Mouse (Mus musculus) lung, embryonic 14.5 days (tissue): ENCODE data around the gene Lyst. TPM values are rescaled to one million over a fixed set of nuclear protein-coding genes. Genes with fewer than 3 reads are reported as not detected.
"Not testable (repeated sequence)": the region's sequence is repeated elsewhere in the genome, so short reads cannot be mapped to it uniquely, and the experiment has no call there.

Experiments
- ATAC-seq: fragments of 200-750 bp; cut with Nextera tagmentation; 2 replicates; pipeline ENCODE4 v1.8.0; 2017; ENCODE audit warnings: mild to moderate bottlenecking, moderate TSS enrichment, moderate library complexity; ENCODE audit not compliant: insufficient read depth
- DNase-seq: peaks from one replicate; pipeline ENCODE4 v3.0.0-alpha.2; 2015
- H3K27ac ChIP-seq: fragments of 300-500 bp; sonication (generic); 2 replicates; pipeline ENCODE4 v1.5.1; 2014; ENCODE audit warnings: low read depth, mild to moderate bottlenecking, moderate library complexity
- H3K27me3 ChIP-seq: fragments of 300-500 bp; sonication (generic); 2 replicates; pipeline ENCODE4 v1.6.1; 2014; ENCODE audit warnings: low read length, control low read depth; ENCODE audit not compliant: insufficient read depth
- H3K36me3 ChIP-seq: fragments of 300-500 bp; sonication (generic); 2 replicates; pipeline ENCODE4 v1.6.1; 2014; ENCODE audit warnings: control low read depth; ENCODE audit not compliant: insufficient read depth
- H3K4me1 ChIP-seq: fragments of 300-500 bp; sonication (generic); 2 replicates; pipeline ENCODE4 v1.6.1; 2014; ENCODE audit warnings: antibody characterized with exemption, control low read depth; ENCODE audit not compliant: insufficient read depth
- H3K4me2 ChIP-seq: fragments of 300-500 bp; sonication (generic); 2 replicates; pipeline ENCODE4 v1.6.1; 2014; ENCODE audit warnings: mild to moderate bottlenecking
- H3K4me3 ChIP-seq: fragments of 300-500 bp; sonication (generic); 2 replicates; pipeline ENCODE4 v1.5.1; 2014; ENCODE audit warnings: low read depth, low read length
- H3K9ac ChIP-seq: fragments of 300-500 bp; sonication (generic); 2 replicates; pipeline ENCODE4 v1.6.1; 2014
- H3K9me3 ChIP-seq: fragments of 300-500 bp; sonication (generic); 2 replicates; pipeline ENCODE4 v1.6.1; 2016; ENCODE audit warnings: low read depth, low read length, control low read depth
- CTCF ChIP-seq: IDR thresholded peaks from 2 replicates; pipeline ENCODE4 v1.5.1; 2016; ENCODE audit warnings: antibody characterized with exemption, low read depth
- WGBS: fragments of 180-500 bp; shearing (Covaris S2); extraction: QIAGEN DNeasy Blood & Tissue Kit; methylation state at CpG from one replicate; pipeline ENCODE4 v1.1.7; 2014; 5-methylcytosine and 5-hydroxymethylcytosine counted together
- polyA plus RNA-seq: library from polyadenylated mRNA; unstranded; fragments of >200 nt; fragmentation: Nextera tagmentation; extraction: Ambion mirVana; gene quantifications from 2 replicates; pipeline ENCODE4 v1.2.1, GENCODE M21; 2014

Gene Lyst
- polyA plus RNA-seq, 1 experiment from 2014 or later, result 5.1 TPM

- Histone ChIP-seq H3K27me3 (no peaks in the 10 kb centered on the region), H3K4me1 (no peaks in the 10 kb centered on the region), H3K9ac (no peak overlapping the region), H3K4me3 (no peak overlapping the region), H3K27ac (no peak overlapping the region), H3K36me3 (peaks cover 14% of the 10 kb centered on the region), H3K4me2 (no peak overlapping the region), H3K9me3 (no peaks in the 10 kb centered on the region)
- DNase-seq, result no peak
- TF ChIP-seq CTCF, result no peak
- 37% methylated on average over 5 of the region's 5 CpGs for WGBS
- ATAC-seq, result no peak
Observed at GRCm38 (mm10) chr13:13670669-13671068, 80.5 kb downstream of the Lyst start.

- Histone ChIP-seq H3K4me2 (no peak overlapping the region), H3K36me3 (peaks cover 14% of the 10 kb centered on the region), H3K4me1 (no peaks in the 10 kb centered on the region), H3K4me3 (no peak overlapping the region), H3K9me3 (no peaks in the 10 kb centered on the region), H3K27me3 (no peaks in the 10 kb centered on the region), H3K9ac (no peak overlapping the region), H3K27ac (peak overlapping the region; percentile 14; the same call in 1 of the 2 replicates)
- WGBS, result 61% methylated on average over 6 of the region's 6 CpGs
- ATAC-seq (peak; percentile 62; the same call in 1 of the 2 replicates), DNase-seq (peak; percentile 40)
- TF ChIP-seq CTCF, result no peak
Observed at GRCm38 (mm10) chr13:13671585-13672328, 81.6 kb downstream of the Lyst start.

- no peak overlapping the region for H3K9ac ChIP-seq
- H3K27ac ChIP-seq, result peak overlapping the region; percentile 63; the same call in 1 of the 2 replicates
- no peaks in the 10 kb centered on the region for H3K9me3 ChIP-seq
- H3K4me1 ChIP-seq, result no peaks in the 10 kb centered on the region
- 44% methylated on average over 4 of the region's 4 CpGs for WGBS
- DNase-seq, result peak; percentile 60
- no peaks in the 10 kb centered on the region for H3K27me3 ChIP-seq
- TF ChIP-seq CTCF, result no peak
- H3K4me2 ChIP-seq, result no peak overlapping the region
- peaks cover 20% of the 10 kb centered on the region for H3K36me3 ChIP-seq
- no peak overlapping the region for H3K4me3 ChIP-seq
- peak; percentile 81 for ATAC-seq
Observed at GRCm38 (mm10) chr13:13674669-13675343, 84.6 kb downstream of the Lyst start.

DNA sequence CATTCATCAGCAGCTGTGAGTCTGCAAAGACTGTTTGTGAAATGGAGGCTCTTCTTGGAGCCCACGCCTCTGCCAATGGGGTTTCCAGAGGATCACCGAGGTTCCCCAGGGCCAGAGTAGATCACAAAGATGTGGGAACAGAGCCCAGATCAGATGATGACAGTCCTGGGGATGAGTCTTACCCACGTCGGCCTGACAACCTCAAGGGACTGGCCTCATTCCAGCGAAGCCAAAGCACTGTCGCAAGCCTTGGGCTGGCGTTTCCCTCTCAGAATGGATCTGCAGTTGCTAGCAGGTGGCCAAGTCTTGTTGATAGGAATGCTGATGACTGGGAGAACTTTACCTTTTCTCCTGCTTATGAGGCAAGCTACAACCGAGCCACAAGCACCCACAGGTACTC is 87.7 kb downstream of the Lyst start:
- 74% methylated on average over 8 of the region's 8 CpGs for WGBS

GRCm38 (mm10) chr13:13681642-13682041 is 91.4 kb downstream of the Lyst start:
- 51% methylated on average over 6 of the region's 6 CpGs for WGBS
- H3K4me3 ChIP-seq, result no peak overlapping the region
- no peak for TF ChIP-seq CTCF
- H3K9me3 ChIP-seq, result no peaks in the 10 kb centered on the region
- no peaks in the 10 kb centered on the region for H3K4me1 ChIP-seq
- H3K27me3 ChIP-seq, result no peaks in the 10 kb centered on the region
- no peak overlapping the region for H3K4me2 ChIP-seq
- no peak overlapping the region for H3K9ac ChIP-seq
- H3K27ac ChIP-seq, result no peak overlapping the region
- DNase-seq, result no peak
- no peak; the same call in 1 of the 2 replicates for ATAC-seq
- peaks cover 13% of the 10 kb centered on the region for H3K36me3 ChIP-seq

More for the DNA sequence above, 87.7 kb downstream of the Lyst start:
- H3K4me2 ChIP-seq, result no peak overlapping the region
- H3K9me3 ChIP-seq, result no peaks in the 10 kb centered on the region
- no peaks in the 10 kb centered on the region for H3K4me1 ChIP-seq
- no peak overlapping the region for H3K27ac ChIP-seq
- DNase-seq (no peak), ATAC-seq (no peak)
- peaks cover 15% of the 10 kb centered on the region for H3K36me3 ChIP-seq
- no peak overlapping the region for H3K4me3 ChIP-seq
- no peaks in the 10 kb centered on the region for H3K27me3 ChIP-seq
- TF ChIP-seq CTCF, result no peak
- H3K9ac ChIP-seq, result no peak overlapping the region

DNA sequence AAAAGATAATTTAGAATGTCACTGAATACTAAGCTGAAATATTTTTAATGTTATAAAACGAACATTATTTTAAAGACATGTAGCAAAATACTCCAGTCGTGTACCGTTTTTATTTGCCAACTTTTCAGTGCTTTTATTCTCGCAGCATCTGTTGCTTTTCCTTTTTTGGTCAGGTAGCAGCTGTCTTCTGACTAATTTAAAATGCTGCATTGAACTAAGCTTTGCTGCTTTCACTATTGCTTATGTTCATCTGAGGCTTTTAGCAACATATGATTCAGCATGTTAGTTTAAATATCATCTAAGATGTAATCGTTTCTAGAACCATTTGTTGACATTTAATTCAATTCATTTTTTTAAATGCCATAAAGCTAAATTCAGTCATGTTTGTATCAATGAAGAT is 113.3 kb downstream of the Lyst start:
- ATAC-seq (no peak), DNase-seq (no peak)
- H3K27me3 ChIP-seq, result no peaks in the 10 kb centered on the region
- H3K9ac ChIP-seq, result no peak overlapping the region
- no peaks in the 10 kb centered on the region for H3K9me3 ChIP-seq
- H3K4me1 ChIP-seq, result no peaks in the 10 kb centered on the region
- no peak overlapping the region for H3K27ac ChIP-seq
- 77% methylated on average over 5 of the region's 5 CpGs for WGBS
- TF ChIP-seq CTCF, result no peak
- no peak overlapping the region for H3K4me2 ChIP-seq
- no peak overlapping the region for H3K4me3 ChIP-seq
- peaks cover 8% of the 10 kb centered on the region; the same call in 1 of the 2 replicates for H3K36me3 ChIP-seq

- WGBS, result 87% methylated on average over 17 of the region's 17 CpGs
- not testable (repeated sequence) for H3K4me3 ChIP-seq, H3K9ac ChIP-seq, H3K4me2 ChIP-seq, H3K9me3 ChIP-seq, DNase-seq, H3K4me1 ChIP-seq, ATAC-seq, H3K27ac ChIP-seq, H3K27me3 ChIP-seq, H3K36me3 ChIP-seq
Observed at GRCm38 (mm10) chr13:13721435-13721834, 131.2 kb downstream of the Lyst start.
